Comparison of ENCODE assay signal across 32 mouse cellular contexts in genomic region chr13:51491649-51492435, GRCm38 (mm10).
DNase-seq lines count a peak whose midpoint lies in the region; ATAC-seq and TF ChIP-seq lines count a peak whose summit lies in the region.
"Had no signal": no experiment of that assay in that cellular context is flagged by ENCODE, and none has a peak within 500 bp of the region (broad histone marks: within the 10 kb centered on the region; RNA-seq: fewer than 3 reads in every experiment).

No protein-coding gene starts in this region.

- no peak for ATAC-seq in heart, embryonic 12.5 days (ENCODE audit: insufficient number of reproducible peaks, low FRiP score)
- ATAC-seq in stomach, embryonic 16.5 days (ENCODE audit: insufficient read depth, low FRiP score): 0 out of 2 replicates have a peak, but pooled peaks have one; percentile 33
- ATAC-seq in stomach, postnatal 0 days (ENCODE audit: low FRiP score, low TSS enrichment): no peak
- ATAC-seq in megakaryocyte progenitor cell, adult 5-6 weeks (replicated peaks; ENCODE audit: poor library complexity): peak; percentile 26; the same call in 1 of the 2 replicates
- no peak for ATAC-seq in cerebellum, adult (ENCODE audit: insufficient number of reproducible peaks, low FRiP score, low TSS enrichment)
- ATAC-seq: CD4-positive, CD25-positive, alpha-beta regulatory T cell, adult 4 months; forebrain, embryonic 14.5 days; hindbrain, postnatal 0 days; intestine, postnatal 0 days; midbrain, embryonic 16.5 days had no signal

- 65% methylated on average over 8 of the region's 8 CpGs for WGBS in heart, embryonic 12.5 days
- WGBS in stomach, embryonic 16.5 days: 55% methylated on average over 8 of the region's 8 CpGs
- 60% methylated on average over 8 of the region's 8 CpGs for WGBS in stomach, postnatal 0 days

- no peak for TF ChIP-seq CTCF in stomach, postnatal 0 days (IDR thresholded peaks at IDR 0.05; ENCODE audit: low read depth)

- no peaks in the 10 kb centered on the region for H3K27me3 ChIP-seq in heart, embryonic 12.5 days (replicated peaks)
- no peaks in the 10 kb centered on the region for H3K27me3 ChIP-seq in stomach, embryonic 16.5 days (ENCODE audit: control insufficient read depth, insufficient read depth, low read length)
- no peaks in the 10 kb centered on the region for H3K27me3 ChIP-seq in stomach, postnatal 0 days (ENCODE audit: control insufficient read depth, insufficient read depth, low read length)
- H3K27me3 ChIP-seq: embryonic facial prominence, embryonic 12.5 days; hindbrain, embryonic 12.5 days; limb, embryonic 15.5 days; liver, embryonic 13.5 days had no signal

- DNase-seq in heart, adult 11 months: peak; percentile 79
- DNase-seq in stomach, postnatal 0 days (ENCODE audit: low spot score): no peak
- DNase-seq in adrenal gland, postnatal 36 days: peak; percentile 28 to 34
- DNase-seq in cerebellum, postnatal 36 days: no peak
- DNase-seq: cerebellum, adult 2 months; cerebellum, postnatal 14 days; embryo, embryonic 11 days; gastrocnemius, postnatal 25 days; heart, adult 2 months; heart, postnatal 14 days; kidney, postnatal 4 days; layer of hippocampus, postnatal 36 days; liver, embryonic 13.5 days; lung, adult 2 months; right cerebral cortex, adult 18-20 months; spleen, adult 18-20 months; thymus, adult 2 months; thymus, postnatal 4 days had no signal

- no peak overlapping the region for H3K9ac ChIP-seq in heart, embryonic 12.5 days
- H3K9ac ChIP-seq in stomach, embryonic 16.5 days (ENCODE audit: low read length): no peak overlapping the region
- H3K9ac ChIP-seq in stomach, postnatal 0 days (ENCODE audit: low read length): no peak overlapping the region
- H3K9ac ChIP-seq: embryonic facial prominence, embryonic 12.5 days; hindbrain, embryonic 12.5 days; limb, embryonic 15.5 days; liver, embryonic 13.5 days had no signal

- no peak for TF ChIP-seq EP300 in stomach, postnatal 0 days (optimal IDR thresholded peaks at IDR 0.05)

- no peak overlapping the region for H3K4me2 ChIP-seq in heart, embryonic 12.5 days
- no peak overlapping the region for H3K4me2 ChIP-seq in stomach, embryonic 16.5 days (ENCODE audit: low read depth, low read length)
- H3K4me2 ChIP-seq in stomach, postnatal 0 days (replicated peaks; ENCODE audit: low read depth): no peak overlapping the region
- H3K4me2 ChIP-seq: embryonic facial prominence, embryonic 12.5 days; hindbrain, embryonic 12.5 days; limb, embryonic 15.5 days; liver, embryonic 13.5 days; midbrain, embryonic 11.5 days had no signal

- no peaks in the 10 kb centered on the region for H3K4me1 ChIP-seq in heart, embryonic 12.5 days (replicated peaks)
- H3K4me1 ChIP-seq in stomach, embryonic 16.5 days (ENCODE audit: control insufficient read depth, insufficient read depth, low read length): no peaks in the 10 kb centered on the region
- H3K4me1 ChIP-seq in stomach, postnatal 0 days (replicated peaks; ENCODE audit: control insufficient read depth, insufficient read depth): no peaks in the 10 kb centered on the region
- H3K4me1 ChIP-seq: embryonic facial prominence, embryonic 12.5 days; hindbrain, embryonic 12.5 days; limb, embryonic 10.5 days; limb, embryonic 15.5 days; liver, embryonic 13.5 days had no signal

- no peaks in the 10 kb centered on the region for H3K36me3 ChIP-seq in heart, embryonic 12.5 days
- no peaks in the 10 kb centered on the region for H3K36me3 ChIP-seq in stomach, embryonic 16.5 days (ENCODE audit: control insufficient read depth, insufficient read depth, low read length)
- H3K36me3 ChIP-seq in stomach, postnatal 0 days (ENCODE audit: control insufficient read depth, insufficient read depth, low read length): no peaks in the 10 kb centered on the region
- H3K36me3 ChIP-seq: embryonic facial prominence, embryonic 12.5 days; hindbrain, embryonic 12.5 days; limb, embryonic 10.5 days; limb, embryonic 15.5 days; liver, embryonic 13.5 days had no signal

- no peaks in the 10 kb centered on the region; the same call in 1 of the 2 replicates for H3K9me3 ChIP-seq in heart, embryonic 12.5 days (replicated peaks)
- H3K9me3 ChIP-seq in stomach, embryonic 16.5 days (replicated peaks; ENCODE audit: control insufficient read depth, low read length): no peaks in the 10 kb centered on the region
- H3K9me3 ChIP-seq in stomach, postnatal 0 days (ENCODE audit: control insufficient read depth, low read length): no peaks in the 10 kb centered on the region
- H3K9me3 ChIP-seq: embryonic facial prominence, embryonic 12.5 days; hindbrain, embryonic 12.5 days; limb, embryonic 10.5 days; limb, embryonic 15.5 days; liver, embryonic 13.5 days had no signal

- no peak overlapping the region for H3K4me3 ChIP-seq in heart, embryonic 12.5 days
- H3K4me3 ChIP-seq in stomach, embryonic 16.5 days (replicated peaks; ENCODE audit: low read length): no peak overlapping the region
- no peak overlapping the region for H3K4me3 ChIP-seq in stomach, postnatal 0 days (ENCODE audit: low read depth, low read length)
- H3K4me3 ChIP-seq: embryonic facial prominence, embryonic 12.5 days; heart, adult 2 months; hindbrain, embryonic 12.5 days; limb, embryonic 10.5 days; limb, embryonic 15.5 days; liver, embryonic 13.5 days had no signal

- H3K27ac ChIP-seq in heart, embryonic 12.5 days (ENCODE audit: poor library complexity, severe bottlenecking): no peak overlapping the region
- H3K27ac ChIP-seq in stomach, embryonic 16.5 days (ENCODE audit: low read length): no peak overlapping the region
- no peak overlapping the region for H3K27ac ChIP-seq in stomach, postnatal 0 days (replicated peaks)
- H3K27ac ChIP-seq: embryonic facial prominence, embryonic 12.5 days; heart, adult 2 months; hindbrain, embryonic 12.5 days; hindbrain, postnatal 0 days; limb, embryonic 10.5 days; limb, embryonic 15.5 days; liver, embryonic 13.5 days had no signal

Comparison
In these comparisons a context has a peak if more than half of its experiments do, and no peak if none do; other contexts are left out.
1. ATAC-seq: peak in stomach, embryonic 16.5 days (single experiment) and megakaryocyte progenitor cell, adult 5-6 weeks (single experiment); none in heart, embryonic 12.5 days (single experiment), stomach, postnatal 0 days (single experiment) and cerebellum, adult (single experiment).
2. DNase-seq: peak in heart, adult 11 months (single experiment) and adrenal gland, postnatal 36 days (2 of 2); none in stomach, postnatal 0 days (single experiment) and cerebellum, postnatal 36 days (0 of 2).